Mouse (Mus musculus): ENCODE measurements around the gene Nfkbie.

The Nfkbie gene

DNA sequence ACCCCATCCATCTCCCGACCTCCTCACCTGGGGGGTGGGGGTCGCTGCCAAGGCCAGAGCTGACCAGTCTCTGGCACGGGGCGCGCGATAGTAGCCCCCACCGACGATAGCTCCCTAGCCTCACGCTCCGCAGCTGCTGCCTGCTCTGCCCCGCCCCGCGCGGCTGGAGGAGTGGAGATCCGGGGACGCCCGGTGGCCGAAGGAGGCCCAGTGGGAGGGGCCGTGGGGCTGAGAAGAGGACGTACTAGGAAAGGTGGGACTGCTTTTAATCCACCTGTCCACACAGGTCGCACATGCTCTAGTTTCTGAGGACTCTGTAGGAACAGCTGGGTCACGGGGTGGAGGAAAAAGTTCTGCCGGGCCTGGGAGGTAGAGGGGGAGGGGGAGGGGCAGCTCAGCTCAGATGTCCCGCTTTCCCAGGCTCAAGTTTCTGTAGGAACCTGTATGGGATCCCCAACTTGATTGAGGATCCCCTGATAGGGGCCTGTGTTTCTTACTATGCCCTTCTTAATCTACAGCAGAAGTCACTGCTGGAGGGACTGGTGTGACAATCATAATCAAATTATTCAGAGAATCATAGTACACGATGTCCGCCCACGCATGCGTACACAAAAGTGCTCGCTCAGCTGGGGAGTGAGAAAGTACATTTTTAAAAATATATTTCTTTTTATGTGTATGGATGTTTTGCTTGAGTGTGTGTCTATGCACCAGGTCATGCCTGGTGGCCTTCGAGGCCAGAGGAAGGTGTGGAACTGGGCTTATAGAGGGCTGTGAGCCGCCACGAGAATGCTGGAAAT, 44.1 kb downstream of the Nfkbie start, which contains the start of gene Slc29a1:
Slc29a1 (minus strand) TSS at position 161 of the 797 bp plus-strand sequence.
- no peak for DNase-seq

DNA sequence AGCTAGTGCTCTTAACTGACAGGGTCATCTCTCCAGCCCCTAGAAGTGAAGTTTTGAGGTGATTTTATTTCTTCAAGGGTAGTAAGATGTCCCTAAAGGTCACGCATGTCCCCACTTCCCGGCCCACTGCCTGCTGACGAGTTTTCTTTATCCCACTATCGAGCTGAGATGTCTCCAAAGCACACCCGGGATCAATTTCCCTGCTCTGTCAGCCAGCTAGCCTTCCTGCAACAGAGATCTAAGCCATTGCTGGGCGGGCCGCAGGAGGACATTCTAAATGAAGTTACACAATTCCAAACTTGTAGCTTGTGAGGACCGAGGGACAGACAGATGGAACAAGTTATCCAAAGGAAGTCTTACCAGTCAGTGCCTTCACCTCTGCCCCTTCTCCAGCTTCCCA, 44.8 kb downstream of the Nfkbie start:
- no peak for DNase-seq

- no peak for DNase-seq
Measured at GRCm38 (mm10) chr17:45601325-45601724, 45.8 kb downstream of the Nfkbie start.

- DNase-seq: no peak
Measured at GRCm38 (mm10) chr17:45601877-45602304, 46.4 kb downstream of the Nfkbie start, which contains the start of gene Mymx. TSS of gene Mymx (minus strand) at chr17:45602102.

- no peak for DNase-seq
Measured at GRCm38 (mm10) chr17:45602984-45603383, 47.5 kb downstream of the Nfkbie start.

DNA sequence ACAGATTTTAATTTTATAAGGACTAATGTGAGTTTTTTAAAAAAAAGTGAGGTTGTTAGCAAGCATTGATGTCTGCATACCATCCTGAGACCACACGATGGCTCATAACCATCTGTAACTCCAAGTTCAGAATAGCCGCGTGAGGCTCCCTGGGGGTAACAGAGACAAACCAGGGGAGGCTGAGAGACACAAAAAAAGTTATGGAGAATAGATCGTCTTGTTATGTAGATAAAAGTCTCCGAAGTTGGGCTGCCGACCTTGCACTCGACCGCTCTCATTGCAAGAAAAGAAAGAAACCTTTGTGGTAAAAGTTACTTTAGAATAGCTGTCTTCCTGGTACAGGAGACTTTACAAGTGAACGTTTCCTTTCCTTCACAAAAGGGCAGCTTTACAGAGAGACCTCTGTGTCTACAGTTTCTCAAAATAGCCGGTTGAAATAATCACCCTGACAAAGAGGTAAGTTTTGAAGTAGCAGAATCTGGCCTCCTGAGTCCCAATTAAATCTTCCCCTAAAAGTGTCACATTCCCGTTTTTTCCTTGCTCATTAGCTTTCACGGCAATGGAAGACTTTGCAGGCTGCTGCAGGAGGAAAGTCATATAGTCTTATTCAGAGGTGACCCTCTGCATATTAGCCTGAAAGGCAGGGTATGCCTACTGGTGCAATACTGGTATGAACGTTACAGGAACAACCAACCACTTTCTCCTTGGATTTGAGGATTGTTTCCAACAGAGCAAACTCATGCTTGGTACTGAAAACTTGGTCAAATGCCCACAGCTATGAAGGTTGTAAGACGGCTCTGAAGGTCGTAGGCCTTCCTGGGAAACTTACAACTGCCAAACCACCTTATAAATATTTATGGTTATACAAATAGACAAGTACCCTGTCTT, 51.7 kb downstream of the Nfkbie start:
- no peak for DNase-seq

DNA sequence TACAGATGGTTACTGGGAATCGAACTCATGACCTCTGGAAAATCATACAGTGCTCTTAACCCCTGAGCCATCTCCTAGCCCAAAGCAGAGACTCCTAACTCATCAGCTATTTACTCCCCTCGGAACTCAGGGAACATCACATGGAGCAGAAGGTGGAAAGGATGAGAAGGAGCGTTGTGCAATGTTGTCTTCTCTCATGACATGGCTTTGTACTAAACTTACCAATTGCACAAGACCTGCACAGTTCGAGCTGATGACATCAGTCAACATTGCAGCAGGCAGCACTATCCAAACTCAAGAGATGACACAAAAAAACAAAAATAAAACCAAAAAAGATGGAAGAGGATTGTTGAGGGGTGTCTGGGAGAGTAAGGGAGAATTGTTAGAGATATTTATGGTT, 52.9 kb downstream of the Nfkbie start:
- no peak for DNase-seq

GRCm38 (mm10) chr17:45610144-45610866, 54.8 kb downstream of the Nfkbie start:
- no peak for DNase-seq

- DNase-seq: no peak
Measured at GRCm38 (mm10) chr17:45612008-45612407, 56.5 kb downstream of the Nfkbie start.
